Mouse (Mus musculus): ENCODE data around the gene Mettl27. TPM values are rescaled to one million over a fixed set of nuclear protein-coding genes. Genes with fewer than 3 reads are reported as not detected.

Gene Mettl27
- polyA plus RNA-seq, 1 experiment: 15.1 TPM

- no peak for TF ChIP-seq POLR2A (IDR thresholded peaks at IDR 0.05; ENCODE audit: extremely low read depth, insufficient read depth, low read length)
- no peak for TF ChIP-seq CTCF (IDR thresholded peaks at IDR 0.05; ENCODE audit: extremely low read depth, insufficient read depth, low read length)
Measured at GRCm38 (mm10) chr5:134897596-134897995, 34.6 kb upstream of the Mettl27 start.

GRCm38 (mm10) chr5:134901012-134901643 lies 31.0 kb upstream of the Mettl27 start:
- Histone ChIP-seq H3K4me3 (ENCODE audit: insufficient read depth, low read length) (no peak overlapping the region), H3K4me1 (ENCODE audit: control insufficient read depth, insufficient read depth, low read length) (no peaks in the 10 kb centered on the region), H3K27ac (ENCODE audit: insufficient read depth, low read length) (no peak overlapping the region)
- TF ChIP-seq POLR2A (IDR thresholded peaks at IDR 0.05; ENCODE audit: extremely low read depth, insufficient read depth, low read length) (no peak), CTCF (IDR thresholded peaks at IDR 0.05; ENCODE audit: extremely low read depth, insufficient read depth, low read length) (peak; percentile 65)

More at GRCm38 (mm10) chr5:134897596-134897995, 34.6 kb upstream of the Mettl27 start:
- Histone ChIP-seq H3K4me3 (ENCODE audit: insufficient read depth, low read length) (no peak overlapping the region), H3K27ac (ENCODE audit: insufficient read depth, low read length) (no peak overlapping the region), H3K4me1 (ENCODE audit: control insufficient read depth, insufficient read depth, low read length) (no peaks in the 10 kb centered on the region)

GRCm38 (mm10) chr5:134901644-134902027 lies 30.5 kb upstream of the Mettl27 start:
- Histone ChIP-seq H3K4me1 (ENCODE audit: control insufficient read depth, insufficient read depth, low read length) (no peaks in the 10 kb centered on the region), H3K4me3 (ENCODE audit: insufficient read depth, low read length) (no peak overlapping the region), H3K27ac (ENCODE audit: insufficient read depth, low read length) (no peak overlapping the region)
- TF ChIP-seq CTCF (IDR thresholded peaks at IDR 0.05; ENCODE audit: extremely low read depth, insufficient read depth, low read length): no peak
- TF ChIP-seq POLR2A (IDR thresholded peaks at IDR 0.05; ENCODE audit: extremely low read depth, insufficient read depth, low read length): no peak

GRCm38 (mm10) chr5:134906633-134907032 lies 25.5 kb upstream of the Mettl27 start, which contains the start of gene Tmem270:
TSS of gene Tmem270 (minus strand) at chr5:134906733.
- Histone ChIP-seq H3K27ac (ENCODE audit: insufficient read depth, low read length) (no peak within 1 kb of the TSS), H3K4me3 (ENCODE audit: insufficient read depth, low read length) (no peak within 1 kb of the TSS), H3K4me1 (ENCODE audit: control insufficient read depth, insufficient read depth, low read length) (no peaks in the 10 kb centered on the region)
- TF ChIP-seq POLR2A (IDR thresholded peaks at IDR 0.05; ENCODE audit: extremely low read depth, insufficient read depth, low read length) (no peak), CTCF (IDR thresholded peaks at IDR 0.05; ENCODE audit: extremely low read depth, insufficient read depth, low read length) (no peak)

- Histone ChIP-seq H3K4me1 (ENCODE audit: control insufficient read depth, insufficient read depth, low read length) (no peaks in the 10 kb centered on the region), H3K27ac (ENCODE audit: insufficient read depth, low read length) (no peak overlapping the region), H3K4me3 (ENCODE audit: insufficient read depth, low read length) (no peak overlapping the region)
- TF ChIP-seq CTCF (IDR thresholded peaks at IDR 0.05; ENCODE audit: extremely low read depth, insufficient read depth, low read length): peak; percentile 99
- TF ChIP-seq POLR2A (IDR thresholded peaks at IDR 0.05; ENCODE audit: extremely low read depth, insufficient read depth, low read length): no peak
Measured at GRCm38 (mm10) chr5:134907135-134907534, 25.0 kb upstream of the Mettl27 start.

- no peak for TF ChIP-seq POLR2A (IDR thresholded peaks at IDR 0.05; ENCODE audit: extremely low read depth, insufficient read depth, low read length)
- TF ChIP-seq CTCF (IDR thresholded peaks at IDR 0.05; ENCODE audit: extremely low read depth, insufficient read depth, low read length): no peak
- Histone ChIP-seq H3K4me3 (ENCODE audit: insufficient read depth, low read length) (no peak overlapping the region), H3K4me1 (ENCODE audit: control insufficient read depth, insufficient read depth, low read length) (no peaks in the 10 kb centered on the region), H3K27ac (ENCODE audit: insufficient read depth, low read length) (no peak overlapping the region)
Measured at GRCm38 (mm10) chr5:134911901-134912300, 20.3 kb upstream of the Mettl27 start.

GRCm38 (mm10) chr5:134913352-134913751 lies 18.8 kb upstream of the Mettl27 start:
- H3K4me1 ChIP-seq (ENCODE audit: control insufficient read depth, insufficient read depth, low read length): no peaks in the 10 kb centered on the region
- TF ChIP-seq CTCF (IDR thresholded peaks at IDR 0.05; ENCODE audit: extremely low read depth, insufficient read depth, low read length): no peak
- TF ChIP-seq POLR2A (IDR thresholded peaks at IDR 0.05; ENCODE audit: extremely low read depth, insufficient read depth, low read length): no peak
- no peak overlapping the region for H3K4me3 ChIP-seq (ENCODE audit: insufficient read depth, low read length)
- H3K27ac ChIP-seq (ENCODE audit: insufficient read depth, low read length): no peak overlapping the region

- no peaks in the 10 kb centered on the region for H3K4me1 ChIP-seq (ENCODE audit: control insufficient read depth, insufficient read depth, low read length)
- H3K4me3 ChIP-seq (ENCODE audit: insufficient read depth, low read length): no peak overlapping the region
- TF ChIP-seq POLR2A (IDR thresholded peaks at IDR 0.05; ENCODE audit: extremely low read depth, insufficient read depth, low read length) (no peak), CTCF (IDR thresholded peaks at IDR 0.05; ENCODE audit: extremely low read depth, insufficient read depth, low read length) (no peak)
- H3K27ac ChIP-seq (ENCODE audit: insufficient read depth, low read length): no peak overlapping the region
Measured at GRCm38 (mm10) chr5:134913753-134914152, 18.4 kb upstream of the Mettl27 start.

GRCm38 (mm10) chr5:134914510-134914909 lies 17.7 kb upstream of the Mettl27 start:
- no peak for TF ChIP-seq POLR2A (IDR thresholded peaks at IDR 0.05; ENCODE audit: extremely low read depth, insufficient read depth, low read length)
- no peak for TF ChIP-seq CTCF (IDR thresholded peaks at IDR 0.05; ENCODE audit: extremely low read depth, insufficient read depth, low read length)
- H3K4me1 ChIP-seq (ENCODE audit: control insufficient read depth, insufficient read depth, low read length): no peaks in the 10 kb centered on the region
- H3K4me3 ChIP-seq (ENCODE audit: insufficient read depth, low read length): no peak overlapping the region
- H3K27ac ChIP-seq (ENCODE audit: insufficient read depth, low read length): no peak overlapping the region

- H3K4me1 ChIP-seq (ENCODE audit: control insufficient read depth, insufficient read depth, low read length): no peaks in the 10 kb centered on the region
- H3K27ac ChIP-seq (ENCODE audit: insufficient read depth, low read length): no peak within 1 kb of the TSS
- TF ChIP-seq CTCF (IDR thresholded peaks at IDR 0.05; ENCODE audit: extremely low read depth, insufficient read depth, low read length) (no peak), POLR2A (IDR thresholded peaks at IDR 0.05; ENCODE audit: extremely low read depth, insufficient read depth, low read length) (no peak)
- no peak within 1 kb of the TSS for H3K4me3 ChIP-seq (ENCODE audit: insufficient read depth, low read length)
Measured at GRCm38 (mm10) chr5:134915311-134915710, 16.9 kb upstream of the Mettl27 start, which contains the start of gene Cldn13. TSS of gene Cldn13 (minus strand) at chr5:134915526.

Data from cortical plate, adult 2 months (tissue).